Mouse (Mus musculus): ENCODE measurements at regions not wholly inside any gene's neighbourhood (a gene's known extent, or its start where the extent isn't known, plus 50 kb on each side); places are given as distances from the start of the nearest gene placed in this dataset.

DNA sequence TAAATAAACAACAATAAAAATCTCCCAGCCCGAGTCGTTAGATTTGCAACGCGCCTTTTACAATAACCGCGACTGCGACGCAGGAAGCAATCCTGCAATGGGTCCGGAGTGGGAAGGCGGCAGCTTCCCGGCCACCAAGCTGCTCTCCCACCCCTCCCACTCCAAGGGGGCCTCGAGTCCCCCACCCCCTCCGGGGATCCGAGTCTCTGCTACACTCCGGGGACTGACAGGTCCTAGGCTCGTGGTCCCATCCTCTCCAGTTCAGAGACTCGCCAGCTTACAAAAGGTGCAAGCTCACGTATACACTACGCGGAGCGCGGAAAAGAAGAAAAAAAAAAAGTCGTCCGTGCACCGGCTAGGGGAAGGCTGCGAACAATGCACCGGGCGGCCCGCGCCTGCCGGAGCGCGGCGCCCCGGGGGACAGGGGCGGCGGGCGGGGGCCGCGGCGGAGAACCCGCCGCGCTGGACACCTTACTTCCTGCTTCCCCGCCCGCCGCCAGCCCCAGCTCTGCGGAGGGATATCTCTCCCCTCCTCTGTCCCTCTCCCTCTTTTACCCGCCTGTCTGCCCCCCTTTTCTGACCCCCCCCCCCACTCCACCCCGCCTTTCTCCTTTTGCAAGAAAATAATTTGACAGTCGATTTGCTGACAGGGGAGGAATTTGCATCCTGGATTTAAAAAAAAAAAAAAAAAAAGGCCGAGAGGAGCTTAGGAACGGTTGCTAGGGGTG, 130.0 kb upstream of the Ubr2 start:
- 1% methylated on average over 51 of the region's 53 CpGs for WGBS
- H3K27me3 ChIP-seq (ENCODE audit: control insufficient read depth, insufficient read depth, low read length), result no peaks in the 10 kb centered on the region
- peak overlapping the region; percentile 91 for H3K9ac ChIP-seq (ENCODE audit: low read length)
- H3K4me3 ChIP-seq (replicated peaks; ENCODE audit: low read length), result peak overlapping the region; percentile 77
- peak; percentile 8; the same call in 1 of the 2 replicates for ATAC-seq (ENCODE audit: insufficient read depth, low FRiP score)
- H3K4me2 ChIP-seq (ENCODE audit: low read depth, low read length), result peak overlapping the region; percentile 82
- H3K4me1 ChIP-seq (ENCODE audit: control insufficient read depth, insufficient read depth, low read length), result peaks cover 32% of the 10 kb centered on the region
- H3K36me3 ChIP-seq (ENCODE audit: control insufficient read depth, insufficient read depth, low read length), result no peaks in the 10 kb centered on the region
- peak overlapping the region; percentile 99 for H3K27ac ChIP-seq (ENCODE audit: low read length)
- no peaks in the 10 kb centered on the region for H3K9me3 ChIP-seq (replicated peaks; ENCODE audit: control insufficient read depth, low read length)

GRCm38 (mm10) chr17:47139730-47140231, 129.4 kb upstream of the Ubr2 start:
- 0% methylated on average over 27 of the region's 34 CpGs for WGBS
- Histone ChIP-seq H3K9me3 (replicated peaks; ENCODE audit: control insufficient read depth, low read length) (no peaks in the 10 kb centered on the region), H3K36me3 (ENCODE audit: control insufficient read depth, insufficient read depth, low read length) (no peaks in the 10 kb centered on the region), H3K4me1 (ENCODE audit: control insufficient read depth, insufficient read depth, low read length) (peaks cover 28% of the 10 kb centered on the region), H3K27me3 (ENCODE audit: control insufficient read depth, insufficient read depth, low read length) (no peaks in the 10 kb centered on the region), H3K9ac (ENCODE audit: low read length) (peak overlapping the region; percentile 91), H3K4me3 (replicated peaks; ENCODE audit: low read length) (peak overlapping the region; percentile 77), H3K27ac (ENCODE audit: low read length) (peak overlapping the region; percentile 99), H3K4me2 (ENCODE audit: low read depth, low read length) (peak overlapping the region; percentile 82)
- ATAC-seq (ENCODE audit: insufficient read depth, low FRiP score), result peak; percentile 94

GRCm38 (mm10) chr17:47139171-47139617, 128.8 kb upstream of the Ubr2 start:
- ATAC-seq (ENCODE audit: insufficient read depth, low FRiP score), result no peak
- H3K36me3 ChIP-seq (ENCODE audit: control insufficient read depth, insufficient read depth, low read length), result no peaks in the 10 kb centered on the region
- H3K27me3 ChIP-seq (ENCODE audit: control insufficient read depth, insufficient read depth, low read length), result no peaks in the 10 kb centered on the region
- H3K4me2 ChIP-seq (ENCODE audit: low read depth, low read length), result peak overlapping the region; percentile 82
- under 1% methylated on average over 27 of the region's 27 CpGs for WGBS
- H3K4me3 ChIP-seq (replicated peaks; ENCODE audit: low read length), result peak overlapping the region; percentile 77
- H3K9me3 ChIP-seq (replicated peaks; ENCODE audit: control insufficient read depth, low read length), result no peaks in the 10 kb centered on the region
- peak overlapping the region; percentile 99 for H3K27ac ChIP-seq (ENCODE audit: low read length)
- peak overlapping the region; percentile 91 for H3K9ac ChIP-seq (ENCODE audit: low read length)
- H3K4me1 ChIP-seq (ENCODE audit: control insufficient read depth, insufficient read depth, low read length), result peaks cover 23% of the 10 kb centered on the region

- 49% methylated on average over 6 of the region's 6 CpGs for WGBS
- no peak overlapping the region for H3K9ac ChIP-seq (ENCODE audit: low read length)
- no peaks in the 10 kb centered on the region for H3K36me3 ChIP-seq (ENCODE audit: control insufficient read depth, insufficient read depth, low read length)
- no peak overlapping the region for H3K4me2 ChIP-seq (ENCODE audit: low read depth, low read length)
- H3K4me1 ChIP-seq (ENCODE audit: control insufficient read depth, insufficient read depth, low read length), result peaks cover 12% of the 10 kb centered on the region
- peak overlapping the region; percentile 99 for H3K27ac ChIP-seq (ENCODE audit: low read length)
- H3K4me3 ChIP-seq (replicated peaks; ENCODE audit: low read length), result no peak overlapping the region
- no peaks in the 10 kb centered on the region for H3K9me3 ChIP-seq (replicated peaks; ENCODE audit: control insufficient read depth, low read length)
- no peak for ATAC-seq (ENCODE audit: insufficient read depth, low FRiP score)
- H3K27me3 ChIP-seq (ENCODE audit: control insufficient read depth, insufficient read depth, low read length), result no peaks in the 10 kb centered on the region
These were observed 127.8 kb upstream of the Ubr2 start for GRCm38 (mm10) chr17:47138174-47138573.

GRCm38 (mm10) chr17:47135391-47135790, 125.0 kb upstream of the Ubr2 start:
- no peak for ATAC-seq (ENCODE audit: insufficient read depth, low FRiP score)
- Histone ChIP-seq H3K36me3 (ENCODE audit: control insufficient read depth, insufficient read depth, low read length) (no peaks in the 10 kb centered on the region), H3K27me3 (ENCODE audit: control insufficient read depth, insufficient read depth, low read length) (no peaks in the 10 kb centered on the region), H3K9ac (ENCODE audit: low read length) (no peak overlapping the region), H3K27ac (ENCODE audit: low read length) (no peak overlapping the region), H3K4me3 (replicated peaks; ENCODE audit: low read length) (no peak overlapping the region), H3K4me2 (ENCODE audit: low read depth, low read length) (no peak overlapping the region), H3K9me3 (replicated peaks; ENCODE audit: control insufficient read depth, low read length) (no peaks in the 10 kb centered on the region), H3K4me1 (ENCODE audit: control insufficient read depth, insufficient read depth, low read length) (peaks cover 8% of the 10 kb centered on the region)
- 76% methylated on average over 5 of the region's 5 CpGs for WGBS

DNA sequence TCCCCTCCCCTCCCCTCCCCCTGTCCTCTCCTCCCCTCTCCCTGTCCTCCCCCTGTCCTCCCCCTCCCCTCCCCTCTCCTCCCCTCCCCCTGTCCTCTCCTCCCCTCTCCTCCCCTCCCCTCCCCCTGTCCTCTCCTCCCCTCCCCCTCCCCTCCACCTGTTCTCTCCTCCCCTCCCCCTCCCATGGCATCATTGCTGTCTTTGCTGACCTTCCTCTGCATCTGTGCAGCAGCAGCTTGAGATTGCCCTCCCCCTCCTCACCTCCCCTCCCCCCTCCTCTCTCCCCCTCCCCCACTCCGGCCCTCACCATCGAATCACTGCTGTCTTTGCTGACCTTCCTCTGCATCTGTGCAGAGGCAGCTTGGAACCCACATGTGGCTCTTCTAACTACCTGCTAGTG, 123.4 kb upstream of the Ubr2 start:
- Histone ChIP-seq H3K4me1 (ENCODE audit: control insufficient read depth, insufficient read depth, low read length) (peaks cover 3% of the 10 kb centered on the region), H3K4me2 (ENCODE audit: low read depth, low read length) (no peak overlapping the region), H3K9ac (ENCODE audit: low read length) (no peak overlapping the region), H3K4me3 (replicated peaks; ENCODE audit: low read length) (no peak overlapping the region), H3K36me3 (ENCODE audit: control insufficient read depth, insufficient read depth, low read length) (no peaks in the 10 kb centered on the region), H3K27me3 (ENCODE audit: control insufficient read depth, insufficient read depth, low read length) (no peaks in the 10 kb centered on the region), H3K27ac (ENCODE audit: low read length) (no peak overlapping the region), H3K9me3 (replicated peaks; ENCODE audit: control insufficient read depth, low read length) (no peaks in the 10 kb centered on the region)
- WGBS, result 48% methylated on average over 2 of the region's 2 CpGs
- no peak for ATAC-seq (ENCODE audit: insufficient read depth, low FRiP score)

DNA sequence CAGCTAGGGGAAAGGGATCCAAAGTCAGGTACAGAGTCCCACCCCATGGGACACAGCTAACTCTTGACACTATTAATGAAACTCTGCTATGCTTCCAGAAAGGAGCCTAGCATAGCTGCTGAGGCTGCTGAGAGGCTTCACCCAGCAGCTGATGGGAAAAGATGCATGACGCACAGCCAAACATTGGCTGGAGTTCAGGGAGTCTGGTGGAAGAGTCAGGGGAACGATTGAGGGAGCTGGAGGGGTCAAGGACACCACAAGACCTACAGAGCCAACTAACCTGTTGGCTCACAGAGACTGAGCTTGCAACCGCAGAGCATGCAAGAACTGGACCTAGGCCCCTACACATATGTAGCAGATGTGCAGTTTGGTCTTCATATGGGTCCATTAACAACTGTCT, 117.2 kb upstream of the Ubr2 start:
- WGBS, result 68% methylated on average over 3 of the region's 3 CpGs
- Histone ChIP-seq H3K4me2 (ENCODE audit: low read depth, low read length) (no peak overlapping the region), H3K27ac (ENCODE audit: low read length) (no peak overlapping the region), H3K36me3 (ENCODE audit: control insufficient read depth, insufficient read depth, low read length) (no peaks in the 10 kb centered on the region), H3K9me3 (replicated peaks; ENCODE audit: control insufficient read depth, low read length) (no peaks in the 10 kb centered on the region), H3K27me3 (ENCODE audit: control insufficient read depth, insufficient read depth, low read length) (no peaks in the 10 kb centered on the region), H3K4me1 (ENCODE audit: control insufficient read depth, insufficient read depth, low read length) (no peaks in the 10 kb centered on the region), H3K9ac (ENCODE audit: low read length) (no peak overlapping the region), H3K4me3 (replicated peaks; ENCODE audit: low read length) (no peak overlapping the region)
- no peak for ATAC-seq (ENCODE audit: insufficient read depth, low FRiP score)

- H3K27me3 ChIP-seq (ENCODE audit: control insufficient read depth, insufficient read depth, low read length), result no peaks in the 10 kb centered on the region
- H3K27ac ChIP-seq (ENCODE audit: low read length), result no peak overlapping the region
- no peak overlapping the region for H3K4me2 ChIP-seq (ENCODE audit: low read depth, low read length)
- H3K9me3 ChIP-seq (replicated peaks; ENCODE audit: control insufficient read depth, low read length), result no peaks in the 10 kb centered on the region
- no peak for ATAC-seq (ENCODE audit: insufficient read depth, low FRiP score)
- no peaks in the 10 kb centered on the region for H3K4me1 ChIP-seq (ENCODE audit: control insufficient read depth, insufficient read depth, low read length)
- H3K9ac ChIP-seq (ENCODE audit: low read length), result no peak overlapping the region
- 88% methylated on average over 18 of the region's 18 CpGs for WGBS
- no peaks in the 10 kb centered on the region for H3K36me3 ChIP-seq (ENCODE audit: control insufficient read depth, insufficient read depth, low read length)
- H3K4me3 ChIP-seq (replicated peaks; ENCODE audit: low read length), result no peak overlapping the region
These were observed 113.2 kb upstream of the Ubr2 start for GRCm38 (mm10) chr17:47123576-47123975.

DNA sequence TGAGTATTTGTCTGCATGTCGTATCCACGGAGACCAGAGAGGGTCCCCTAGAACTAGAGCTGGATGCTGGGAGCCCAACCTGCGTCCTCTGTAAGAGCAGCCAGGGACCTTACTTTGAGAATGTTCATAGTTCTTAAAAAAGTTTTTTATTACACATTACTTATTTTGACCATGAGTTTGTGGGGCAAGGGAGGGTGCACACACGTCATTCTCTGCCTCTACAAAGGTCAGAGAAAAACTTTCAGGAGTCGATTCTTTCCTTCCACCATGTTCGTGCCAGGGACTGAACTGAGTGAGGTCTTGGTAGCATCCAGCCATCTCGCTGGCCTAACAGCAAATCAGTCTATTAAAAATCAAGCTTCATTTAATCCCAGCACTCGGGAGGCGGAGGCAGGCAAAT, 111.9 kb upstream of the Ubr2 start:
- Histone ChIP-seq H3K9me3 (replicated peaks; ENCODE audit: control insufficient read depth, low read length) (no peaks in the 10 kb centered on the region), H3K9ac (ENCODE audit: low read length) (no peak overlapping the region), H3K4me2 (ENCODE audit: low read depth, low read length) (no peak overlapping the region), H3K36me3 (ENCODE audit: control insufficient read depth, insufficient read depth, low read length) (no peaks in the 10 kb centered on the region), H3K27ac (ENCODE audit: low read length) (no peak overlapping the region), H3K4me3 (replicated peaks; ENCODE audit: low read length) (no peak overlapping the region), H3K4me1 (ENCODE audit: control insufficient read depth, insufficient read depth, low read length) (no peaks in the 10 kb centered on the region), H3K27me3 (ENCODE audit: control insufficient read depth, insufficient read depth, low read length) (no peaks in the 10 kb centered on the region)
- no peak for ATAC-seq (ENCODE audit: insufficient read depth, low FRiP score)
- 80% methylated on average over 9 of the region's 9 CpGs for WGBS

Measured in stomach, embryonic 16.5 days (tissue).